Mouse (Mus musculus): ENCODE measurements around the gene A630076J17Rik.

GRCm38 (mm10) chr3:107275996-107276395 lies 45.6 kb downstream of the A630076J17Rik start:
- TF ChIP-seq CTCF (IDR thresholded peaks at IDR 0.05; ENCODE audit: insufficient read depth, low read depth, low read length): no peak
- TF ChIP-seq POLR2A (IDR thresholded peaks at IDR 0.05; ENCODE audit: insufficient read depth, low read depth, low read length): no peak

Measured in olfactory bulb, adult 2 months (tissue).